Mouse (Mus musculus) intestine, postnatal 0 days (tissue): ENCODE data around the gene Nicn1. TPM values are rescaled to one million over a fixed set of nuclear protein-coding genes. Genes with fewer than 3 reads are reported as not detected.
"Not testable (repeated sequence)": the region's sequence is repeated elsewhere in the genome, so short reads cannot be mapped to it uniquely, and the experiment has no call there.

ENCODE experiments used
- ATAC-seq: fragments of 200-750 bp; cut with Nextera tagmentation; 2 replicates; pipeline ENCODE4 v1.8.0; 2017; ENCODE audit warnings: mild to moderate bottlenecking, moderate TSS enrichment, moderate library complexity
- H3K27ac ChIP-seq: fragments of 300-500 bp; sonication (generic); 2 replicates; pipeline ENCODE4 v1.5.1; 2014; ENCODE audit warnings: mild to moderate bottlenecking, low read depth, low read length, moderate library complexity
- H3K27me3 ChIP-seq: fragments of 300-500 bp; sonication (generic); replicated peaks from 2 replicates; pipeline ENCODE4 v1.6.1; 2014; ENCODE audit warnings: low read length, mixed read lengths; ENCODE audit not compliant: control insufficient read depth, insufficient read depth
- H3K36me3 ChIP-seq: fragments of 300-500 bp; sonication (generic); 2 replicates; pipeline ENCODE4 v1.6.1; 2014; ENCODE audit warnings: mild to moderate bottlenecking, moderate library complexity; ENCODE audit not compliant: control insufficient read depth, insufficient read depth
- H3K4me1 ChIP-seq: fragments of 300-500 bp; sonication (generic); replicated peaks from 2 replicates; pipeline ENCODE4 v1.6.1; 2014; ENCODE audit warnings: antibody characterized with exemption, low read length, mixed read lengths; ENCODE audit not compliant: control insufficient read depth, insufficient read depth
- H3K4me2 ChIP-seq: fragments of 300-500 bp; sonication (generic); replicated peaks from 2 replicates; pipeline ENCODE4 v1.6.1; 2014; ENCODE audit warnings: low read depth, mild to moderate bottlenecking, moderate library complexity
- H3K4me3 ChIP-seq: fragments of 300-500 bp; sonication (generic); 2 replicates; pipeline ENCODE4 v1.5.1; 2014; ENCODE audit warnings: low read depth, low read length
- H3K9ac ChIP-seq: fragments of 300-500 bp; sonication (generic); 2 replicates; pipeline ENCODE4 v1.6.1; 2014; ENCODE audit warnings: mild to moderate bottlenecking, low read depth, low read length
- H3K9me3 ChIP-seq: fragments of 300-500 bp; sonication (generic); 2 replicates; pipeline ENCODE4 v1.6.1; 2016; ENCODE audit warnings: mixed run types; ENCODE audit not compliant: control insufficient read depth
- CTCF ChIP-seq: sonication (generic); IDR thresholded peaks from 2 replicates; pipeline ENCODE4 v1.5.1; 2016; ENCODE audit warnings: low read depth, mild to moderate bottlenecking, control low read depth, antibody characterized with exemption, moderate library complexity
- WGBS: fragments of 180-500 bp; shearing (Covaris S2); extraction: QIAGEN DNeasy Blood & Tissue Kit; methylation state at CpG from one replicate; pipeline ENCODE4 v1.1.7; 2014; 5-methylcytosine and 5-hydroxymethylcytosine counted together
- polyA plus RNA-seq: library from polyadenylated mRNA; unstranded; fragments of >200 nt; fragmentation: Nextera tagmentation; extraction: Ambion mirVana; gene quantifications from 2 replicates; pipeline ENCODE4 v1.2.1, GENCODE M21; 2015

The Nicn1 gene
- polyA plus RNA-seq, 1 experiment from 2014 or later: 15.6 TPM

- 0 out of 2 replicates have a peak, but pooled peaks cover 5% of the 10 kb centered on the region for H3K4me1 ChIP-seq
- H3K9me3 ChIP-seq: no peaks in the 10 kb centered on the region
- TF ChIP-seq CTCF: no peak
- peak; percentile 35 for ATAC-seq
- 64% methylated on average over 5 of the region's 5 CpGs for WGBS
- H3K4me3 ChIP-seq: no peak overlapping the region
- H3K9ac ChIP-seq: no peak overlapping the region
- no peak overlapping the region for H3K27ac ChIP-seq
- no peaks in the 10 kb centered on the region for H3K27me3 ChIP-seq
- H3K36me3 ChIP-seq: no peaks in the 10 kb centered on the region
- no peak overlapping the region for H3K4me2 ChIP-seq
These were observed 15.5 kb upstream of the Nicn1 start for GRCm38 (mm10) chr9:108274476-108275330.

DNA sequence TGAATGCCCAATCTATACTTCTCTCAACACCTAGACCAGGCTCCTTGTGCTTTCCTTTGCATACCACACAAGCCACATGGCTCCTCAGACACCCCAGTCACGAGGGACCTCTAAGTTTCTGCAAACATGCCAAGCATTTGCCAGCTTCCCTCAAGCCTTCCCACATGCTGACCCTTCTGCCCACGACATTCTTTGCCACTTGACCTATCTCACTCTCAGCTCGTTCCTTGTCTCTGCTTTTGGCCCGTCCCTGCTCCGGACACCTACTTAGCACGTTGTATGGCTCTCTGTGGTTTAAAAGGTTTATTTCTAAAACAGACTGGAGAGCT is 14.9 kb upstream of the Nicn1 start:
- Histone ChIP-seq H3K9ac (no peak overlapping the region), H3K27me3 (no peaks in the 10 kb centered on the region), H3K4me3 (no peak overlapping the region), H3K27ac (no peak overlapping the region), H3K4me2 (no peak overlapping the region), H3K9me3 (no peaks in the 10 kb centered on the region), H3K4me1 (0 out of 2 replicates have a peak, but pooled peaks cover 5% of the 10 kb centered on the region), H3K36me3 (no peaks in the 10 kb centered on the region)
- ATAC-seq: no peak
- WGBS: 59% methylated on average over 6 of the region's 6 CpGs
- no peak for TF ChIP-seq CTCF

DNA sequence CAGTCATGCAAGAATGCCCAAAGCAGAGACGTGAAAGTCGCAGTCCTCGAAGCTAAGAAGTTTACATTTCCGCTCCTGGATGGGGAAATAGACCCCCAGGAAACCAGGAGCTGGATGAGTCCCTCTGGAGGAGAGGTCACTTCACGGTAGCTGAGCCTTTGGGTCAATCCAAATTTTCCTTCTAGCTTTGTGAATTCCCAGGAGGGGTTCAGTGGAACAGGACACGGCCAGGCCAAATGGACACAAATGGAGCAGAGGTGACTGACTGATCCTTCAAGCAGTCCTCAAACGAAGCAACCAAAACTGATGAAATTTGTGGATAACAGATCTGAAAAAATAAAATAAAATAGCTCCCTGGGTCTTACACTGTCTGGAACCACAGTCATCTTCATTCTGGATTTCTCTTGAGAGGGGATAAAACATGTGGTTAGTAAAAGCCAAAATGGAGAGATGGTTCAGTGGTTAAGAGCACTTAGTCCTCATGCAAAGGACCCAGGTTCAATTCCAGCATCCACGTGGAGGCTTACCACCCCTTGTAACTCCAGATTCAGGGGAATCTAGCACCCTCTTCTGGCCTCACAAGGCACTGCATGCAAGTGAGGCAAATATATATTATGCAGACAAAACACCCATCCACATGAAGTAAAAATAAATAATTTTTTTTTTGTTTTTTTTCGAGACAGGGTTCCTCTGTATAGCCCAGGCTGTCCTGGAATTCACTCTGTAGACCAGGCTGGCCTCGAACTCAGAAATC is 11.4 kb upstream of the Nicn1 start:
- Histone ChIP-seq H3K4me2 (no peak overlapping the region), H3K27me3 (no peaks in the 10 kb centered on the region), H3K36me3 (no peaks in the 10 kb centered on the region), H3K4me1 (no peaks in the 10 kb centered on the region), H3K9ac (no peak overlapping the region), H3K27ac (no peak overlapping the region), H3K4me3 (no peak overlapping the region), H3K9me3 (no peaks in the 10 kb centered on the region)
- WGBS: 66% methylated on average over 10 of the region's 10 CpGs
- ATAC-seq: no peak
- peak; percentile 78 for TF ChIP-seq CTCF

DNA sequence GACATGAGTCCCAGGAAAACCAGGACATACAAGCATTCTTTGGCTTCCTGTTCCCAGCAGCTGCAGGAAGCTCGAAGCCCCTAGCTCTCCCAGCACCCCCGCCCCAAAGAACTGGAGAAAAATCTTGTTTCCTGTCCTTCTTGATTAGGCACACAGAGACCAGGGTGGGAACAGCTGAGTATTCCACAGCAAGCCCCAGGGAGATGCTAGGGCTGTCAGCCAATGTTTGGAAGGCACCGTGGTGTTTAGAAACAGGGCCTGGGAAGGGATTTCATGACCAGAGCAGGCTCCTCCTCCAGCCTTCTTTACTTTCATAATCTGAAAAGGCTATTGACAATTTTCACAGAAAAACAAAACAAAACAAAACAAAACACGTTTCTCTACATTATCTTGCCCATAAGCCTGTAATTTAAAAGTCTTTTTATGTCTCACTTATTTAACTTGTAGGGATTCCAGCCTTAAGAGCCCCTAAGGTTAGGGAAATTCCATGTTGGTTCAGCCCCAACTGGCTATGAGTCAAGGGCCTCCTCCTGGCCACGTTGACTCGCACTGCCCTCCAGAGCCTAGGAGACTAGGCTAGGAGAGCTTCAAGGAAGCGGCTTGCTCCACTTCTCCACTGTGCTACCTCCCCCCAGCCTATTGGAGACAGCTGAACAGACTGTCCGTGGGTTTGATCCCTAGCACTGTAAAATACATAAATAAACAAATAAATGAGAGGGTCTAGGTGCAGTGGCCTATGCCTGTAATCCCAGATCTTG is 10.0 kb upstream of the Nicn1 start:
- H3K4me3 ChIP-seq: no peak overlapping the region
- H3K36me3 ChIP-seq: no peaks in the 10 kb centered on the region
- no peaks in the 10 kb centered on the region for H3K27me3 ChIP-seq
- 39% methylated on average over 8 of the region's 8 CpGs for WGBS
- TF ChIP-seq CTCF: no peak
- peak overlapping the region; percentile 6; the same call in 1 of the 2 replicates for H3K27ac ChIP-seq
- no peak overlapping the region for H3K4me2 ChIP-seq
- H3K9ac ChIP-seq: no peak overlapping the region
- ATAC-seq: 0 out of 2 replicates have a peak, but pooled peaks have one; percentile 25
- H3K9me3 ChIP-seq: no peaks in the 10 kb centered on the region
- no peaks in the 10 kb centered on the region for H3K4me1 ChIP-seq

DNA sequence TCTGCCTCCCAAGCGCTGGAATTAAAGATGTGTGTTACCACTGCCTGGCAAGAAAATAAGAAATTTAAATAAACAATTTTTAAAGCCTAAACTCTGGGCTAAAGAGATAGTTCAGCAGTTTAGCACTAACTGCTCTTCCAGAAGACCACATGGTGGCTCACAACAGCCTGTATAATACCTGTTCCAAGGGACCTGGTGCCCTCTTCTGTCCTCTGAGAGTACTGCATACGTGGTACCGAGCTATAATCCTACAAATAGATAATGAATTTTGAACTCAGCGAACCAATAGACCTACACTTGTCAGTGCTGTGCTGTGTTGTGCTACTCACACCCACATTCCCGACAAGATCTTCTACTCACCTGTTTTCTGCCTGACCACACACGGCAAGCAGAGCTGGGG is 5.8 kb upstream of the Nicn1 start:
- H3K9ac ChIP-seq: no peak overlapping the region
- no peak overlapping the region for H3K27ac ChIP-seq
- no peaks in the 10 kb centered on the region for H3K27me3 ChIP-seq
- H3K4me1 ChIP-seq: no peaks in the 10 kb centered on the region
- ATAC-seq: peak; percentile 53
- TF ChIP-seq CTCF: peak; percentile 94
- H3K4me3 ChIP-seq: no peak overlapping the region
- H3K9me3 ChIP-seq: no peaks in the 10 kb centered on the region
- 10% methylated on average over 6 of the region's 6 CpGs for WGBS
- no peak overlapping the region for H3K4me2 ChIP-seq
- H3K36me3 ChIP-seq: no peaks in the 10 kb centered on the region

DNA sequence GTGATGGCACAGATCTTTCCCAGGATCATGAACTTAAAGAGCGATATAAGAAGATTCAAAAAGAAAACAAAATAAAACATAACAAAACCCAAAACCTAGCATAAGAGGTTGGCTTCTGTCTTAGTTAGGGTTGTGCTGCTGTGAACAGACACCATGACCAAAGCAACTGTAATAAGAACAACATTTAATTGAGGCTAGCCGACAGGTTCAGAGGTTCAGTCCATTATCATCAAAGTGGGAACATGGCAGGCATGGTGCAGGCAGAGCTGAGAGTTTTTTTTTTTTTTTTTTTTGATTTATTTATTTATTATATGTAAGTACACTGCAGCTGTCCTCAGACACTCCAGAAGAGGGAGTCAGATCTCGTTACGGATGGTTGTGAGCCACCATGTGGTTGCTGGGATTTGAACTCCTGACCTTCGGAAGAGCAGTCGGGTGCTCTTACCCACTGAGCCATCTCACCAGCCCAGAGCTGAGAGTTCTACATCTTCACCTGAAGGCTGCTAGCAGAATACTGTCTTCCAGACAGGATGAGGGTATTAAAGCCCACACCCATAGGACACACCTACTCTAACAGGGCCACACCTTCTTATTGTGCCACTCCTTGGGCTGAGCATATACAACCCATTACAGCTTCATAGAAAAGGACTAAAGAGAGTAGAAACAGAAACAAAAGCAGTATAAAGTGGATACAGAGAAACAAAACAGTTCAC is 2.5 kb upstream of the Nicn1 start:
- WGBS: 86% methylated on average over 4 of the region's 6 CpGs
- H3K27ac ChIP-seq, H3K9me3 ChIP-seq, H3K4me1 ChIP-seq, H3K4me2 ChIP-seq, H3K9ac ChIP-seq, H3K4me3 ChIP-seq, H3K27me3 ChIP-seq, H3K36me3 ChIP-seq: not testable (repeated sequence)
- ATAC-seq: 0 out of 2 replicates have a peak, but pooled peaks have one; percentile 17
